Mouse (Mus musculus) forebrain, postnatal 0 days (tissue): ENCODE measurements at regions not wholly inside any gene's neighbourhood (a gene's known extent, or its start where the extent isn't known, plus 50 kb on each side); places are given as distances from the start of the nearest gene placed in this dataset.
A peak's percentile ranks its signal among the peaks of the same experiment; 100 is the strongest.

Experiments
- ATAC-seq: fragments of 200-750 bp; cut with Nextera tagmentation; 2 replicates; pipeline ENCODE4 v1.8.0; 2017; ENCODE audit warnings: mild to moderate bottlenecking, moderate library complexity
- DNase-seq: peaks from one replicate; pipeline ENCODE4 v3.0.0-alpha.2; 2015
- H3K27ac ChIP-seq: fragments of 300-500 bp; sonication (generic); 2 replicates; pipeline ENCODE4 v1.5.1; 2014; ENCODE audit warnings: low read depth, mild to moderate bottlenecking, antibody characterized with exemption, low read length, moderate library complexity, mixed read lengths
- H3K27me3 ChIP-seq: fragments of 300-500 bp; sonication (generic); 2 replicates; pipeline ENCODE4 v1.6.1; 2014; ENCODE audit warnings: mild to moderate bottlenecking, low read length, mixed read lengths; ENCODE audit not compliant: insufficient read depth
- H3K36me3 ChIP-seq: fragments of 300-500 bp; sonication (generic); 2 replicates; pipeline ENCODE4 v1.6.1; 2014; ENCODE audit warnings: mild to moderate bottlenecking, moderate library complexity; ENCODE audit not compliant: insufficient read depth
- H3K4me1 ChIP-seq: fragments of 300-500 bp; sonication (generic); 2 replicates; pipeline ENCODE4 v1.6.1; 2014; ENCODE audit warnings: antibody characterized with exemption; ENCODE audit not compliant: insufficient read depth
- H3K4me2 ChIP-seq: fragments of 300-500 bp; sonication (generic); 2 replicates; pipeline ENCODE4 v1.6.1; 2014; ENCODE audit warnings: low read depth, mild to moderate bottlenecking, moderate library complexity
- H3K4me3 ChIP-seq: fragments of 300-500 bp; sonication (generic); 2 replicates; pipeline ENCODE4 v1.5.1; 2014; ENCODE audit warnings: low read depth, low read length, mixed read lengths
- H3K9ac ChIP-seq: fragments of 300-500 bp; sonication (generic); 2 replicates; pipeline ENCODE4 v1.6.1; 2014; ENCODE audit warnings: mild to moderate bottlenecking
- H3K9me3 ChIP-seq: fragments of 300-500 bp; sonication (generic); 2 replicates; pipeline ENCODE4 v1.6.1; 2016; ENCODE audit warnings: low read length
- CTCF ChIP-seq: sonication (generic); IDR thresholded peaks from 2 replicates; pipeline ENCODE4 v1.5.1; 2016; ENCODE audit warnings: antibody characterized with exemption, control low read depth, low read depth
- WGBS: fragments of 180-500 bp; shearing (Covaris S2); extraction: QIAGEN DNeasy Blood & Tissue Kit; methylation state at CpG from one replicate; pipeline ENCODE4 v1.1.7; 2014; 5-methylcytosine and 5-hydroxymethylcytosine counted together

- Histone ChIP-seq H3K36me3 (no peaks in the 10 kb centered on the region), H3K27ac (no peak overlapping the region), H3K9ac (no peak overlapping the region), H3K4me3 (no peak overlapping the region), H3K9me3 (no peaks in the 10 kb centered on the region), H3K4me2 (no peak overlapping the region), H3K4me1 (no peaks in the 10 kb centered on the region), H3K27me3 (no peaks in the 10 kb centered on the region)
- ATAC-seq (no peak), DNase-seq (no peak)
- TF ChIP-seq CTCF = no peak
- 86% methylated on average over 1 of the region's 1 CpGs for WGBS
Measured at GRCm38 (mm10) chr13:10696181-10696977, 335.7 kb upstream of the Chrm3 start.

GRCm38 (mm10) chr13:10691307-10691706, 330.7 kb upstream of the Chrm3 start:
- no peaks in the 10 kb centered on the region for H3K4me1 ChIP-seq
- DNase-seq = no peak
- 14% methylated on average over 2 of the region's 2 CpGs for WGBS
- H3K9ac ChIP-seq = no peak overlapping the region
- no peak for TF ChIP-seq CTCF
- H3K27me3 ChIP-seq = no peaks in the 10 kb centered on the region
- no peak overlapping the region for H3K27ac ChIP-seq
- ATAC-seq = no peak
- no peak overlapping the region for H3K4me2 ChIP-seq
- H3K9me3 ChIP-seq = no peaks in the 10 kb centered on the region
- H3K4me3 ChIP-seq = no peak overlapping the region
- no peaks in the 10 kb centered on the region for H3K36me3 ChIP-seq

- WGBS = 51% methylated on average over 5 of the region's 5 CpGs
- Histone ChIP-seq H3K27ac (no peak overlapping the region), H3K27me3 (no peaks in the 10 kb centered on the region), H3K9ac (no peak overlapping the region), H3K4me1 (no peaks in the 10 kb centered on the region), H3K9me3 (no peaks in the 10 kb centered on the region), H3K36me3 (no peaks in the 10 kb centered on the region), H3K4me3 (no peak overlapping the region), H3K4me2 (no peak overlapping the region)
- ATAC-seq (no peak), DNase-seq (no peak)
- TF ChIP-seq CTCF = no peak
Measured at GRCm38 (mm10) chr13:10687379-10687778, 326.7 kb upstream of the Chrm3 start.

GRCm38 (mm10) chr13:10654086-10654422, 293.4 kb upstream of the Chrm3 start:
- Histone ChIP-seq H3K27me3 (no peaks in the 10 kb centered on the region), H3K9me3 (no peaks in the 10 kb centered on the region), H3K9ac (no peak overlapping the region), H3K4me2 (no peak overlapping the region), H3K27ac (no peak overlapping the region), H3K36me3 (no peaks in the 10 kb centered on the region), H3K4me1 (no peaks in the 10 kb centered on the region), H3K4me3 (no peak overlapping the region)
- ATAC-seq = no peak
- TF ChIP-seq CTCF = no peak
- 38% methylated on average over 2 of the region's 2 CpGs for WGBS
- no peak for DNase-seq

- TF ChIP-seq CTCF = no peak
- 49% methylated on average over 9 of the region's 9 CpGs for WGBS
- Histone ChIP-seq H3K36me3 (no peaks in the 10 kb centered on the region), H3K4me2 (no peak overlapping the region), H3K9me3 (no peaks in the 10 kb centered on the region), H3K27ac (no peak overlapping the region), H3K9ac (no peak overlapping the region), H3K4me3 (no peak overlapping the region), H3K27me3 (no peaks in the 10 kb centered on the region), H3K4me1 (no peaks in the 10 kb centered on the region)
- ATAC-seq (peak; percentile 45; the same call in 1 of the 2 replicates), DNase-seq (peak; percentile 24)
Measured at GRCm38 (mm10) chr13:10653376-10654085, 292.9 kb upstream of the Chrm3 start.

GRCm38 (mm10) chr13:10636859-10637258, 276.2 kb upstream of the Chrm3 start:
- Histone ChIP-seq H3K4me2 (no peak overlapping the region), H3K36me3 (no peaks in the 10 kb centered on the region), H3K9ac (no peak overlapping the region), H3K4me3 (no peak overlapping the region), H3K9me3 (no peaks in the 10 kb centered on the region), H3K4me1 (no peaks in the 10 kb centered on the region), H3K27ac (no peak overlapping the region), H3K27me3 (no peaks in the 10 kb centered on the region)
- WGBS = 78% methylated on average over 4 of the region's 4 CpGs
- ATAC-seq (peak; percentile 71), DNase-seq (peak; percentile 33)
- no peak for TF ChIP-seq CTCF

- Histone ChIP-seq H3K27ac (no peak overlapping the region), H3K9me3 (no peaks in the 10 kb centered on the region), H3K4me1 (no peaks in the 10 kb centered on the region), H3K9ac (no peak overlapping the region), H3K27me3 (no peaks in the 10 kb centered on the region), H3K36me3 (no peaks in the 10 kb centered on the region), H3K4me3 (no peak overlapping the region), H3K4me2 (no peak overlapping the region)
- ATAC-seq (no peak), DNase-seq (peak; percentile 26)
- no peak for TF ChIP-seq CTCF
- WGBS = 30% methylated on average over 2 of the region's 2 CpGs
Measured at GRCm38 (mm10) chr13:10630467-10630866, 269.8 kb upstream of the Chrm3 start.
